Mouse (Mus musculus): ENCODE measurements around the gene Wdr41. TPM values are rescaled to one million over a fixed set of nuclear protein-coding genes. Genes with fewer than 3 reads are reported as not detected.

Wdr41 gene
- polyA plus RNA-seq, 1 experiment from 2014 or later = 23.1 TPM

DNA sequence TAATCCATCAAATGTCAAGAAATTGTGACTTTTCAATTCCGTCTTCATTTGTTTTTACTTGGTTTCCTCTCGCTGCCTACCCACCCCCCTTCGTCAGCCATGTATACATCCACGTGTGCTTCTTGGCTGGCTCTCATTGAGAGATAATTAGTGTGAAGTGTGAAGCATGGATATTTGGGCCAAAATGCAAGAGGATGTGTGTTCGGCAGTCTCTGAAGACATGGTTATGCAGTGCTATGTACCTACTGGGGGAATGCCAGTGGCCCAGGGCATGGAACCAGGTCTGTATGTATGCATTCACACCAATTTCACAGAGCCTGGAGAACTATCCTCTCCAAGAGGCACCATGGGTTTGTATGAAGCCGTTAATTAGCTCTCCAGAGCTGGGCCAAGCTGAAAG, 54.7 kb downstream of the Wdr41 start:
- no peak overlapping the region for H3K9ac ChIP-seq (ENCODE audit: low read length)
- H3K27me3 ChIP-seq (ENCODE audit: control insufficient read depth, insufficient read depth, low read length) = no peaks in the 10 kb centered on the region
- H3K4me3 ChIP-seq (ENCODE audit: low read depth, low read length) = no peak overlapping the region
- DNase-seq (ENCODE audit: low spot score) = no peak
- H3K4me1 ChIP-seq (ENCODE audit: control insufficient read depth, insufficient read depth, low read length) = no peaks in the 10 kb centered on the region
- WGBS = 87% methylated on average over 6 of the region's 6 CpGs
- H3K36me3 ChIP-seq (ENCODE audit: control insufficient read depth, insufficient read depth, low read length) = no peaks in the 10 kb centered on the region
- no peak for ATAC-seq (ENCODE audit: insufficient read depth, low FRiP score, low TSS enrichment)
- no peaks in the 10 kb centered on the region for H3K9me3 ChIP-seq (ENCODE audit: control insufficient read depth, low read length)
- H3K27ac ChIP-seq (ENCODE audit: low read depth, low read length) = no peak overlapping the region
- H3K4me2 ChIP-seq (ENCODE audit: low read depth) = no peak overlapping the region

- 73% methylated on average over 17 of the region's 17 CpGs for WGBS
- ATAC-seq (ENCODE audit: insufficient read depth, low FRiP score, low TSS enrichment) = no peak
- Histone ChIP-seq H3K27me3 (ENCODE audit: control insufficient read depth, insufficient read depth, low read length) (no peaks in the 10 kb centered on the region), H3K36me3 (ENCODE audit: control insufficient read depth, insufficient read depth, low read length) (no peaks in the 10 kb centered on the region), H3K9ac (ENCODE audit: low read length) (no peak overlapping the region), H3K4me3 (ENCODE audit: low read depth, low read length) (no peak overlapping the region), H3K9me3 (ENCODE audit: control insufficient read depth, low read length) (no peaks in the 10 kb centered on the region), H3K4me1 (ENCODE audit: control insufficient read depth, insufficient read depth, low read length) (no peaks in the 10 kb centered on the region), H3K27ac (ENCODE audit: low read depth, low read length) (no peak overlapping the region), H3K4me2 (ENCODE audit: low read depth) (no peak overlapping the region)
- DNase-seq (ENCODE audit: low spot score) = no peak
These were observed 56.1 kb downstream of the Wdr41 start for GRCm38 (mm10) chr13:95032127-95032831.

GRCm38 (mm10) chr13:95032973-95033372, 56.8 kb downstream of the Wdr41 start:
- Histone ChIP-seq H3K36me3 (ENCODE audit: control insufficient read depth, insufficient read depth, low read length) (no peaks in the 10 kb centered on the region), H3K4me2 (ENCODE audit: low read depth) (no peak overlapping the region), H3K9me3 (ENCODE audit: control insufficient read depth, low read length) (no peaks in the 10 kb centered on the region), H3K4me1 (ENCODE audit: control insufficient read depth, insufficient read depth, low read length) (no peaks in the 10 kb centered on the region), H3K4me3 (ENCODE audit: low read depth, low read length) (no peak overlapping the region), H3K27me3 (ENCODE audit: control insufficient read depth, insufficient read depth, low read length) (no peaks in the 10 kb centered on the region), H3K27ac (ENCODE audit: low read depth, low read length) (no peak overlapping the region), H3K9ac (ENCODE audit: low read length) (no peak overlapping the region)
- 92% methylated on average over 6 of the region's 6 CpGs for WGBS
- ATAC-seq (ENCODE audit: insufficient read depth, low FRiP score, low TSS enrichment) (no peak), DNase-seq (ENCODE audit: low spot score) (no peak)

GRCm38 (mm10) chr13:95034094-95034493, 58.0 kb downstream of the Wdr41 start:
- WGBS = 83% methylated on average over 9 of the region's 9 CpGs

GRCm38 (mm10) chr13:95034715-95035114, 58.6 kb downstream of the Wdr41 start:
- 79% methylated on average over 2 of the region's 2 CpGs for WGBS

More at GRCm38 (mm10) chr13:95034094-95034493, 58.0 kb downstream of the Wdr41 start:
- Histone ChIP-seq H3K4me2 (ENCODE audit: low read depth) (no peak overlapping the region), H3K36me3 (ENCODE audit: control insufficient read depth, insufficient read depth, low read length) (no peaks in the 10 kb centered on the region), H3K4me1 (ENCODE audit: control insufficient read depth, insufficient read depth, low read length) (no peaks in the 10 kb centered on the region), H3K27ac (ENCODE audit: low read depth, low read length) (no peak overlapping the region), H3K4me3 (ENCODE audit: low read depth, low read length) (no peak overlapping the region), H3K9me3 (ENCODE audit: control insufficient read depth, low read length) (no peaks in the 10 kb centered on the region), H3K9ac (ENCODE audit: low read length) (no peak overlapping the region), H3K27me3 (ENCODE audit: control insufficient read depth, insufficient read depth, low read length) (no peaks in the 10 kb centered on the region)
- ATAC-seq (ENCODE audit: insufficient read depth, low FRiP score, low TSS enrichment) = no peak
- no peak for DNase-seq (ENCODE audit: low spot score)

GRCm38 (mm10) chr13:95038200-95038599, 62.1 kb downstream of the Wdr41 start:
- Histone ChIP-seq H3K4me2 (ENCODE audit: low read depth) (no peak overlapping the region), H3K4me1 (ENCODE audit: control insufficient read depth, insufficient read depth, low read length) (no peaks in the 10 kb centered on the region), H3K27me3 (ENCODE audit: control insufficient read depth, insufficient read depth, low read length) (no peaks in the 10 kb centered on the region), H3K36me3 (ENCODE audit: control insufficient read depth, insufficient read depth, low read length) (no peaks in the 10 kb centered on the region), H3K27ac (ENCODE audit: low read depth, low read length) (no peak overlapping the region), H3K9ac (ENCODE audit: low read length) (no peak overlapping the region), H3K9me3 (ENCODE audit: control insufficient read depth, low read length) (no peaks in the 10 kb centered on the region), H3K4me3 (ENCODE audit: low read depth, low read length) (no peak overlapping the region)
- ATAC-seq (ENCODE audit: insufficient read depth, low FRiP score, low TSS enrichment) = no peak
- DNase-seq (ENCODE audit: low spot score) = no peak
- WGBS = 86% methylated on average over 4 of the region's 4 CpGs

More at GRCm38 (mm10) chr13:95034715-95035114, 58.6 kb downstream of the Wdr41 start:
- no peaks in the 10 kb centered on the region for H3K27me3 ChIP-seq (ENCODE audit: control insufficient read depth, insufficient read depth, low read length)
- no peaks in the 10 kb centered on the region for H3K36me3 ChIP-seq (ENCODE audit: control insufficient read depth, insufficient read depth, low read length)
- no peak overlapping the region for H3K4me3 ChIP-seq (ENCODE audit: low read depth, low read length)
- H3K4me2 ChIP-seq (ENCODE audit: low read depth) = no peak overlapping the region
- H3K4me1 ChIP-seq (ENCODE audit: control insufficient read depth, insufficient read depth, low read length) = no peaks in the 10 kb centered on the region
- no peak overlapping the region for H3K9ac ChIP-seq (ENCODE audit: low read length)
- H3K27ac ChIP-seq (ENCODE audit: low read depth, low read length) = no peak overlapping the region
- ATAC-seq (ENCODE audit: insufficient read depth, low FRiP score, low TSS enrichment) (no peak), DNase-seq (ENCODE audit: low spot score) (no peak)
- no peaks in the 10 kb centered on the region for H3K9me3 ChIP-seq (ENCODE audit: control insufficient read depth, low read length)

DNA sequence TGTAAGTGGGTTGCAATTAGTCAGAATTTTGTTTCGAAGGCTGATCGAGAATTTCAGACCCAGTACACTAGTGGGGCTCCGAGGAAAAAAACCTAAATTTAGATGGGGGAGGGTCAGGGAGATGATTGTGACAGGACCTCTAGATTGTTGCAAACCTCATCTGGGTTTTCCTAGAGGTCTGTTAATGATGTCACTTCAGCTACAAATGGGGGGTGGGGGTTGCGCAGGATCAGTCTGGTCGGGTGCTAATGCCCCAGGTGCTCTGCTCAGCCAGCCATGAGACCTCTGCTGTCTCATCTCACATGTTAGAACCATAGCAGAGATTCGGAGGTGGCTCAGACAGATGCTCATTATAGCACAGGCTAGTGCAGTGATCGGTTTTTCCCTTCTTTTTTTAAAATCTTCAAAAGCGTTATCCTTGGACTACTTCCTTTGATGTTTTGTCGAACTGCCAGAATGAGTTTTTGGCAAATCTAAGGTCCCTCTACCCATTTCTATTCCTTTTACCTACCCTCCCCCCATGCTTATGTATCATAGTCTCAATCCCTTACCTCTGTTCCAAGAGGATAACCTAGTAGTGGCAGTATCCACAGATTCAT, 64.1 kb downstream of the Wdr41 start:
- Histone ChIP-seq H3K4me1 (ENCODE audit: control insufficient read depth, insufficient read depth, low read length) (no peaks in the 10 kb centered on the region), H3K27ac (ENCODE audit: low read depth, low read length) (no peak overlapping the region), H3K9me3 (ENCODE audit: control insufficient read depth, low read length) (no peaks in the 10 kb centered on the region), H3K36me3 (ENCODE audit: control insufficient read depth, insufficient read depth, low read length) (no peaks in the 10 kb centered on the region), H3K27me3 (ENCODE audit: control insufficient read depth, insufficient read depth, low read length) (no peaks in the 10 kb centered on the region), H3K4me3 (ENCODE audit: low read depth, low read length) (no peak overlapping the region), H3K4me2 (ENCODE audit: low read depth) (no peak overlapping the region), H3K9ac (ENCODE audit: low read length) (no peak overlapping the region)
- DNase-seq (ENCODE audit: low spot score) (no peak), ATAC-seq (ENCODE audit: insufficient read depth, low FRiP score, low TSS enrichment) (no peak)
- WGBS = 87% methylated on average over 9 of the region's 9 CpGs

GRCm38 (mm10) chr13:95044108-95044507, 68.0 kb downstream of the Wdr41 start:
- ATAC-seq (ENCODE audit: insufficient read depth, low FRiP score, low TSS enrichment) = no peak
- H3K4me2 ChIP-seq (ENCODE audit: low read depth) = no peak overlapping the region
- no peaks in the 10 kb centered on the region for H3K36me3 ChIP-seq (ENCODE audit: control insufficient read depth, insufficient read depth, low read length)
- no peaks in the 10 kb centered on the region for H3K4me1 ChIP-seq (ENCODE audit: control insufficient read depth, insufficient read depth, low read length)
- no peak overlapping the region for H3K27ac ChIP-seq (ENCODE audit: low read depth, low read length)
- H3K9me3 ChIP-seq (ENCODE audit: control insufficient read depth, low read length) = no peaks in the 10 kb centered on the region
- DNase-seq (ENCODE audit: low spot score) = no peak
- WGBS = 52% methylated on average over 1 of the region's 1 CpGs
- H3K9ac ChIP-seq (ENCODE audit: low read length) = no peak overlapping the region
- no peaks in the 10 kb centered on the region for H3K27me3 ChIP-seq (ENCODE audit: control insufficient read depth, insufficient read depth, low read length)
- H3K4me3 ChIP-seq (ENCODE audit: low read depth, low read length) = no peak overlapping the region

DNA sequence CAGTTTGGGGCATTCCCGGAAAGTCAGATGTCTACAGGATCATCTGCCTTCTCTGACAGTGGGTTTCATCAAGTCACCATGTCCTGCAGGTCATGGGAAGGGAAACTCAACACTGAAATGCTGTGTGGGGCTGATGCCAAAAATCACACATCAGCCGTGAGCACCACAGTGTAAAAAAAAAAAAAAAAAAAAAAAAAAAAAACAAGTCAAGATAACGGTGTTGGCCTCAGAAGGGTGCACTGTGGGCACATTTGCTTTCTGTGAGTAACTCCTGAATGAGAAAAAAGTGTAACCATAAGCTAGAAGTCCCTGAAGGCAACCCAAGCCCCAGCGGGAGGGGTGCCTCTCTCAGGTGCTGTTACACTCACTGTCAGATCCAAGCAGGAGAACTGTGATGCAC, 74.3 kb downstream of the Wdr41 start:
- Histone ChIP-seq H3K36me3 (ENCODE audit: control insufficient read depth, insufficient read depth, low read length) (no peaks in the 10 kb centered on the region), H3K4me2 (ENCODE audit: low read depth) (no peak overlapping the region), H3K9me3 (ENCODE audit: control insufficient read depth, low read length) (no peaks in the 10 kb centered on the region), H3K4me3 (ENCODE audit: low read depth, low read length) (no peak overlapping the region), H3K27me3 (ENCODE audit: control insufficient read depth, insufficient read depth, low read length) (no peaks in the 10 kb centered on the region), H3K9ac (ENCODE audit: low read length) (no peak overlapping the region), H3K4me1 (ENCODE audit: control insufficient read depth, insufficient read depth, low read length) (no peaks in the 10 kb centered on the region), H3K27ac (ENCODE audit: low read depth, low read length) (no peak overlapping the region)
- ATAC-seq (ENCODE audit: insufficient read depth, low FRiP score, low TSS enrichment) (no peak), DNase-seq (ENCODE audit: low spot score) (no peak)
- WGBS = 79% methylated on average over 4 of the region's 4 CpGs

Measured in neural tube, embryonic 11.5 days (tissue).